Mouse (Mus musculus) neural tube, embryonic 10.5 days (tissue): ENCODE data around the gene Nf2.
"Not testable (repeated sequence)": the region's sequence is repeated elsewhere in the genome, so short reads cannot be mapped to it uniquely, and the experiment has no call there.

Experiments used
- DNase-seq: peaks from one replicate; pipeline ENCODE4 v3.0.0-alpha.2; 2017; ENCODE audit warnings: low spot score; ENCODE audit errors: extremely low spot score

Gene Nf2

GRCm38 (mm10) chr11:4838235-4838634 lies 11.1 kb downstream of the Nf2 start:
- no peak for DNase-seq

- no peak for DNase-seq
Observed at GRCm38 (mm10) chr11:4837342-4837741, 12.0 kb downstream of the Nf2 start.

GRCm38 (mm10) chr11:4836755-4837154 lies 12.6 kb downstream of the Nf2 start:
- DNase-seq, result no peak

GRCm38 (mm10) chr11:4835436-4835835 lies 13.9 kb downstream of the Nf2 start:
- DNase-seq, result no peak

GRCm38 (mm10) chr11:4833295-4833939 lies 15.9 kb downstream of the Nf2 start:
- DNase-seq, result no peak

GRCm38 (mm10) chr11:4831066-4831465 lies 18.3 kb downstream of the Nf2 start:
- DNase-seq, result no peak

GRCm38 (mm10) chr11:4827916-4828315 lies 21.4 kb downstream of the Nf2 start:
- DNase-seq, result no peak

- no peak for DNase-seq
Observed at GRCm38 (mm10) chr11:4827340-4827739, 22.0 kb downstream of the Nf2 start.

- no peak for DNase-seq
Observed at GRCm38 (mm10) chr11:4826152-4826778, 23.1 kb downstream of the Nf2 start.

GRCm38 (mm10) chr11:4823655-4824312 lies 25.6 kb downstream of the Nf2 start:
- DNase-seq, result no peak

GRCm38 (mm10) chr11:4822446-4822842 lies 26.9 kb downstream of the Nf2 start:
- DNase-seq, result not testable (repeated sequence)

GRCm38 (mm10) chr11:4821492-4822445 lies 27.6 kb downstream of the Nf2 start:
- DNase-seq, result no peak

- DNase-seq, result no peak
Observed at GRCm38 (mm10) chr11:4814507-4815450, 34.6 kb downstream of the Nf2 start.

GRCm38 (mm10) chr11:4808311-4808710 lies 41.0 kb downstream of the Nf2 start:
- no peak for DNase-seq

GRCm38 (mm10) chr11:4806031-4806715 lies 43.2 kb downstream of the Nf2 start:
- DNase-seq, result no peak

- DNase-seq, result no peak
Observed at GRCm38 (mm10) chr11:4804921-4805562, 44.3 kb downstream of the Nf2 start.

GRCm38 (mm10) chr11:4803951-4804350 lies 45.4 kb downstream of the Nf2 start:
- no peak for DNase-seq

GRCm38 (mm10) chr11:4803426-4803825 lies 45.9 kb downstream of the Nf2 start:
- no peak for DNase-seq

- DNase-seq, result no peak
Observed at GRCm38 (mm10) chr11:4803008-4803407, 46.3 kb downstream of the Nf2 start.
